Mouse (Mus musculus) cortical plate, adult 2 months (tissue): ENCODE data around the gene Imp4. TPM values are rescaled to one million over a fixed set of nuclear protein-coding genes. Genes with fewer than 3 reads are reported as not detected.

Experiments used
- H3K27ac ChIP-seq: fragments of 200-500 bp; 2 replicates; pipeline ENCODE4 v1.5.1; 2012; ENCODE audit warnings: low read length, control low read depth, inconsistent platforms; ENCODE audit not compliant: insufficient read depth
- H3K4me1 ChIP-seq: fragments of 200-500 bp; 2 replicates; pipeline ENCODE4 v1.6.1; 2011; ENCODE audit warnings: low read length; ENCODE audit not compliant: control insufficient read depth, insufficient read depth
- H3K4me3 ChIP-seq: fragments of 200-500 bp; 2 replicates; pipeline ENCODE4 v1.5.1; 2011; ENCODE audit warnings: mild to moderate bottlenecking, low read length, control low read depth; ENCODE audit not compliant: insufficient read depth
- CTCF ChIP-seq: fragments of 200-500 bp; IDR thresholded peaks from 2 replicates; pipeline ENCODE4 v1.5.1; 2011; ENCODE audit warnings: mild to moderate bottlenecking, control low read depth, low read length; ENCODE audit not compliant: insufficient read depth; ENCODE audit errors: extremely low read depth
- POLR2A ChIP-seq: fragments of 200-500 bp; IDR thresholded peaks from 2 replicates; pipeline ENCODE4 v1.6.1; 2011; ENCODE audit warnings: mild to moderate bottlenecking, low read length, control low read depth; ENCODE audit not compliant: insufficient read depth; ENCODE audit errors: extremely low read depth
- polyA plus RNA-seq: library from polyadenylated mRNA; depleted of rRNA; stranded (reverse); fragments of >200 nt; gene quantifications from 2 replicates; pipeline ENCODE4 v1.2.3, GENCODE M21; 2012; rRNA removed

Imp4 gene
- polyA plus RNA-seq, result 24.1 and 25.8 TPM in 2 replicates

DNA sequence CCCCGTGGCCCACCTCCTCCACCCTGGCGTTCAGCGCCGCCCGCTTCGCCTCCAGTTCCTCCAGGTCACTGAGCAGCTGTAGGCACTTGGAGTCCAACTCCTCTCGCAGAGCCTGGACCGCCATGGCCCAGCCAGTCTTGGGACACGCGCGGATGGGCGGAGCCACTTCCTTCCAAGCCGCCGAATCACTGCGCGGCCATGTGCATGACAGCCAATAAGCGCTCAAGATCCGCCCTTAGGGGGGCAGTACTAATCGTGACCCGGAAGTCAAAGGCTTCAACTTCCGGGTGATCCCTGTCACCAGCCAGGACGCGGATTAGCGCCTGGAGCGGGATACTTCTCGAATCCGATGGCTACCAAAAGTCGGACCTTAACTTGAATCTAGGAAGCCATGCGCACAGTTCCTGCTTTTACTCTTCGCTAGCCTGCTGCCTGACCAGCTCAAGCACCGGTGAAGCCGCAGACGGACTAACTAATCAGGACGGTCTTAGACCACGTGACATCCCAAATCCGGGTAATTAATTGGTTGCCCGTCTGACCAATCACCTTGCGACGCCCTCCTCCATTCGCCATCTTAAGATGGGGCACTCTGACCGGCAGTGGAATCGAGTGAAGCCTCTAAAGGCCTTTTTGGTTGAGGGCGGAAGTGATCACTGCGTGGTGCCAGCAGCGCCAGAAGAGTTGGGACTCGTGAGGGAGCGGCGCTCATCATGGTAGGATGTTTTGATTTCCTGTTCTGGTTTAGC, at the start of gene Imp4, which contains the start of gene Ccdc115:
TSS of gene Imp4 (plus strand) at position 637 of the 746 bp plus-strand sequence.
TSS of gene Ccdc115 (minus strand) at position 458 of the 746 bp plus-strand sequence.
- TF ChIP-seq POLR2A (peak; percentile 78; the same call in 1 of the 2 replicates), CTCF (no peak)
- Histone ChIP-seq H3K27ac (peak within 1 kb of the TSS; percentile 41), H3K4me3 (peak within 1 kb of the TSS; percentile 58), H3K4me1 (no peaks in the 10 kb centered on the region)

DNA sequence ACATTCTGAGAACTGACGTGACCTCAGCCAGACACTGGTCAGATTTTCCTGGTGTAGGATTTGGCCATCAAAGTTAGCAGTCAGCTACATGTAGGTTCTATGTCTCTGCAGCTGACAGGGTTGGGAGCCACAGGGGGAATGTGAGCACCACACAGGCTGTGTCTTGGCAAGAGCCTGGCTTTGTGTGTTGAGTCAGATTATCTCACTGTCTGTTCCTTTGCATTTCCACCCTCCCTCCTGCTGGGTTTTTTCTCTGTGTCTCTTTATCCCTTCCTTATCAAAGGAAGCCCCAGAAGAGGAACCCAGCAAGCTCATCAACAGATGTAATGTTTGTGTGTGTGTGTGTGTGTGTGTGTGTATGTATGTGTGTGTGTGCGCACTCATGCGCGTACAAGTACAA, 43.3 kb upstream of the Imp4 start:
- TF ChIP-seq POLR2A (no peak), CTCF (no peak)
- no peak overlapping the region for H3K4me3 ChIP-seq
- H3K4me1 ChIP-seq, result no peaks in the 10 kb centered on the region
- no peak overlapping the region for H3K27ac ChIP-seq

DNA sequence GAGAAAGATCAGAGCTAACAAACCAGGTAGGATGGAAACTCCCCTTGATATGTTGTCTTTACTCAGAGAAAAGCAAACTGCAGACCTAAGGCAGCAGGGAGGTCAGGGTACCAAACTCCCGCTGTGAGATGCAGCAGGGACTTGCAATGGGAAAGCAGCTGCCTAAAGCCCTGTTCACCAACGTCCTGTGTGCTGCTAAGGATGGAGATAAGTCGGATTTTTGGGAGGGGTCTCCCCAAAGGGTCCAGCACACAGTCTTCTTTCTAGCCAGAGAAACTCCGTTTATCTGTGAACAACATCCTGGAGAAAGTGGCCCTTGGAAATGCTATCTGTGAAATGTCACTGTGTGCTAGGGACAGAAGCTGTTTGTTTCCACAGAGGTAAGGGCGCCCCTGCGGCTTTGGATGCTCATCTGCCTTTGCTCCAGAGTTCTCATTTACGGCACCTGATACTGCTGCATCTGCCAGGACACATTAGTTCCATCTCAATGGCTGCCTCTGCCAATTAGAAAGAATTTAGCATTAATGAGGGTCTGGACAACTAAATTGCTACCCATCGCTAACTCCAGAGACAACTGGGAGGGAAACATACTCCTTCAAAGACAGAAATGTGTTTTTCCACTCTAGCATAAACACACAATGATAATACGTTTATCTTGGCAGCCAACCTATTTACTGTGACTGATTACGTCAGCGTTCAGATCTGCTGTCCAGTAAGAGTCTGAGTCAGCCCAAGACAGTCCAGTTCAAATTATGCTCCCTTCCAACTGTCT, 40.3 kb upstream of the Imp4 start:
- Histone ChIP-seq H3K27ac (no peak overlapping the region), H3K4me1 (no peaks in the 10 kb centered on the region), H3K4me3 (no peak overlapping the region)
- TF ChIP-seq POLR2A, result no peak
- TF ChIP-seq CTCF, result no peak

DNA sequence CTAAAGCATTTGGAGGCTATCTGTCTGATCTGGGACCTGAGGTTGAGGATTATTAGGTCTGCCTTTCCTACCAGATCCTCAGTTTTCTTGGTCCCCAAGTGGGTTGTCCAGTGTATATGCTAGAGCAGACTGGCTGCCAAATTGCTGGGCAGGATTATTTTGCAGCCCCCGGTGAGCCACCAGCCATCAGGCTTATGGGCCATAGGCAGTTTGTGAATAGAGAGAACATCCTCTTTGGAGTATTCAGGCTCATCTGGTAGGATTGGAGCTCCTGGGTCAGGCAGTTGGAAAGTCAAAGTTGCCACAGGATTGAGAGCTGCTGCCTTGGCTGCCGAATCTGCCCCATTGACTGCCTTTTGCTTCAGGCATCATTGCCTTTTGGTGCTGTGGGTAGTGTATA, 11.2 kb upstream of the Imp4 start:
- H3K4me3 ChIP-seq, result no peak overlapping the region
- H3K4me1 ChIP-seq, result no peaks in the 10 kb centered on the region
- no peak overlapping the region for H3K27ac ChIP-seq
- no peak for TF ChIP-seq CTCF

DNA sequence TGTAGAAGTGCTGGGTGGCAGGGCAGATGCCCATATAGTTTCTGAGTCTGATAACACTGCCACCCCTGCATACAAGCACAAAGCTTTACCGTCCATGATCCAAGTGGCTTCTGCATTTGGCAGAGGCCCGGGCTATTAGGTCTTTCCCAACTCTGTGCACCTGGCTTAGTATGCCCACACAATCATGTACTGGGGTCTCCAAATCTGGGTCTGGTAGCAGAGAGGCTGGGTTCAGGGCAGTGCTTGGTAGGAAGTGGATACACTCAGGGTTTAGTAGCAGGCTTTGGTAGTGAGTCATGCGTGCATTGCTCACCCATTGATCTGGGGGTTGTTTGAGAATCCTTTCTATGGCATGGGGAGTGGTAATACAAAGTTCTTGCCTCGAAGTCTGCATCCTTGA, 10.4 kb upstream of the Imp4 start:
- Histone ChIP-seq H3K4me1 (0 out of 2 replicates have a peak, but pooled peaks cover 2% of the 10 kb centered on the region), H3K27ac (no peak overlapping the region), H3K4me3 (no peak overlapping the region)
- TF ChIP-seq POLR2A (no peak), CTCF (no peak)

DNA sequence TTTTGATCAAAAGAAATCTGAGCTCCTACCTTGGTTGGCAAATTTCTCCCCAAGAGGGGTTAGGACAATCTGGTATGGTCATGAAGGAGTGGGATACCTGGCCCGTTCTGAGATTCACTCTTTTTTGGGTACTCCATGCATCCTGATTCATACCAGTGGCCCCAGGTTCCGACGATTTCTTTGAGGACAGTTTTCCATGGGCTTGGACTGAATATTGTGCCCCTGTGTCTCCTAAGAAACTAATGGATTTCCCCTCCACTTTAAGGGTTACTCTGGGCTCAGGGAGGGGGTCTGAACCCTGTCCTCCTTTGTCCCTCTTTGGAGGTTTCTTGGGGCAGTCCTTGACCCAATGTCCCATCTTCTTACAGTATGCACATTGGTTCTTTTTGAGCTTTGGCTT, 8.7 kb upstream of the Imp4 start:
- Histone ChIP-seq H3K4me1 (0 out of 2 replicates have a peak, but pooled peaks cover 2% of the 10 kb centered on the region), H3K27ac (no peak overlapping the region), H3K4me3 (no peak overlapping the region)
- TF ChIP-seq POLR2A, result no peak
- no peak for TF ChIP-seq CTCF

DNA sequence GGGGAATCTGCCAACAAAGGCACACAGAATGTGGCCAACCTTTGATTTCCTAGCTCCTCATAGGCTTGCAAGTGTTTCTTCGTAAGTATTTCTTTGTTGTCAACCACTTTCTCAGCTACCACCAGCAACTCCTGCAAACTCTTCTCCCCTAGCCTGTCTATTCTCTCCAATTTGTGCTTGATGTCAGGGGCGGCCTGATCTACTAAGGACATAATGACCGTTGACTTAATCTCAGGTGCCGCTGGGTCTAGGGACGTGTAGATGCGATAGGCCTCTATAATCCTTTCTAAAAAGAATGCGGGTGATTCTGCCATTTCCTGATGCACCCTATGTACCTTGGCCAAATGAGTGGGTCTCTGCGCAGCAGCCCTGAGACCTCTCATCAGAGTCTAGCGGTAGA, 8.2 kb upstream of the Imp4 start:
- H3K27ac ChIP-seq, result no peak overlapping the region
- H3K4me3 ChIP-seq, result no peak overlapping the region
- TF ChIP-seq POLR2A (no peak), CTCF (no peak)
- 0 out of 2 replicates have a peak, but pooled peaks cover 2% of the 10 kb centered on the region for H3K4me1 ChIP-seq

DNA sequence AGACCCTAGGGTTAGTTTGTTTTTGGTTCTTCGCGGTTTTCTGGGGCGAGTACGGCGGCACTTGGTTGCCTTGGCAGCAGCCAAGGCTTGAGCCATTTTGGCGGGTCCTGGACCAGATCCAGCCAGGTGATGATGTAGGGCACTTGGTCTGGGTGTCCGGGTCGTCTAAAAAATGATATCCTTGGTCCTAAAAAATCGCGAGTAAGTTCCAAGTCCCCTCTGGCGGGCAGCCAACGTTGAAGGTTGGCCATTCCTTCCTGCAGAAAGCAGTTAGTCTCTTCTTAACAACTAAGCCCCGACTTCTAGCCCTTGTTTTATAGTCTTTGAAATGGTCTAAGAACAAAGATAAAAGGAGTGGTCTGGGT, 7.3 kb upstream of the Imp4 start:
- Histone ChIP-seq H3K4me3 (peak overlapping the region; percentile 41), H3K4me1 (0 out of 2 replicates have a peak, but pooled peaks cover 2% of the 10 kb centered on the region), H3K27ac (no peak overlapping the region)
- TF ChIP-seq POLR2A, result no peak
- TF ChIP-seq CTCF, result no peak

DNA sequence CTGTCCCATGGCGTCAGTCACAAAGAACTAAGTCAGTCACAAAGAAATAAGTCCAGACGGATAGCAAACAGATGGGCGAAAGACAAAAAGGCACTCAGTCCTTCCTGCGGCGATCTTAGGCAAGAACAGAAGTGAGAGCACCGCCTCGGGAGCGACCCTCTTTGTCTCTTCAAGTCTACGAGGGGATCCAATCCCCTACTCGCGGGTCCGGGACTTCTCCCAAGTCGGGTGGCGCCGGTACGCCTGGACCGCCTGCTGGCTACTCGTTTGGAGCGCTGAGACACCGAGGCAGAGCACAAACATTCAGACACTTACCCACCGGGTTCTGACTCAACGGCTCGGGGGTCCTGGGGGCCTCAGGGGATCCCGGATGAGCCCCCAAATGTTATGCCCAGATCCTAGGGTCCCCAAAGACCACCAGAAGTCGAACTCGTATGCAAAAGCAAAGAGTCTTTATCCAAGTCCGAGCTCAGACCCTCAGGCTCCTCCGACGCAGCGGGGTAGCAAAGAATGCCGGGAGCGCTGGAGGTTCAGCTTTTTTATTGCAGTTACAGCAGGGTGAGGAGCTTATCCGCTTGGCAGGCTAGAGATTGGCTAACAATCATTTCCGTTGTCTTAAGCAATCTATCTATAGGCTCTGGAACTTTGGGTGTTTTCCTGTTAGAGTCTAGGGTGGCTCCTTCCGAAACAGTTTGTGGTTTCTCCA, 6.7 kb upstream of the Imp4 start:
- Histone ChIP-seq H3K4me3 (peak overlapping the region; percentile 41), H3K27ac (no peak overlapping the region), H3K4me1 (0 out of 2 replicates have a peak, but pooled peaks cover 2% of the 10 kb centered on the region)
- peak; percentile 83 for TF ChIP-seq POLR2A
- TF ChIP-seq CTCF, result no peak
